Mouse (Mus musculus): ENCODE results near the gene Hace1.
"Not testable (repeated sequence)": the region's sequence is repeated elsewhere in the genome, so short reads cannot be mapped to it uniquely, and the experiment has no call there.

Hace1 gene

GRCm38 (mm10) chr10:45577731-45578297 lies at the start of gene Hace1:
Gene Hace1, plus strand, starts transcription at chr10:45577829.
- peak; percentile 89 to 92 for DNase-seq

GRCm38 (mm10) chr10:45537334-45537733 lies 40.3 kb upstream of the Hace1 start:
- not testable (repeated sequence) for DNase-seq

GRCm38 (mm10) chr10:45542726-45543125 lies 34.9 kb upstream of the Hace1 start:
- DNase-seq, result no peak

- peak; percentile 73 to 75 for DNase-seq
Measured at GRCm38 (mm10) chr10:45546799-45547198, 30.8 kb upstream of the Hace1 start.

- DNase-seq, result peak in 1 of 2 experiments; percentile 57
Measured at GRCm38 (mm10) chr10:45578298-45578821, 731 bp downstream of the Hace1 start.

- DNase-seq, result no peak
Measured at GRCm38 (mm10) chr10:45583310-45583709, 5.7 kb downstream of the Hace1 start.

GRCm38 (mm10) chr10:45583829-45584228 lies 6.2 kb downstream of the Hace1 start:
- DNase-seq, result no peak

- no peak for DNase-seq
Measured at GRCm38 (mm10) chr10:45584311-45585102, 6.9 kb downstream of the Hace1 start.

- DNase-seq, result no peak
Measured at GRCm38 (mm10) chr10:45605853-45606252, 28.2 kb downstream of the Hace1 start.

- DNase-seq, result no peak
Measured at GRCm38 (mm10) chr10:45610727-45611126, 33.1 kb downstream of the Hace1 start.

- DNase-seq, result no peak
Measured at GRCm38 (mm10) chr10:45616012-45616411, 38.4 kb downstream of the Hace1 start.

- no peak for DNase-seq
Measured at GRCm38 (mm10) chr10:45619039-45619438, 41.4 kb downstream of the Hace1 start.

- DNase-seq, result no peak
Measured at GRCm38 (mm10) chr10:45631995-45632394, 54.4 kb downstream of the Hace1 start.

- no peak for DNase-seq
Measured at GRCm38 (mm10) chr10:45632641-45633040, 55.0 kb downstream of the Hace1 start.

- DNase-seq, result no peak
Measured at GRCm38 (mm10) chr10:45635201-45635600, 57.6 kb downstream of the Hace1 start.

GRCm38 (mm10) chr10:45639762-45640161 lies 62.1 kb downstream of the Hace1 start:
- no peak for DNase-seq

GRCm38 (mm10) chr10:45654026-45654425 lies 76.4 kb downstream of the Hace1 start:
- DNase-seq, result no peak

- no peak for DNase-seq
Measured at GRCm38 (mm10) chr10:45662015-45662414, 84.4 kb downstream of the Hace1 start.

GRCm38 (mm10) chr10:45668266-45668665 lies 90.6 kb downstream of the Hace1 start:
- DNase-seq, result no peak

- DNase-seq, result no peak
Measured at GRCm38 (mm10) chr10:45676796-45677195, 99.2 kb downstream of the Hace1 start.

- no peak for DNase-seq
Measured at GRCm38 (mm10) chr10:45686191-45686590, 108.6 kb downstream of the Hace1 start.

GRCm38 (mm10) chr10:45694931-45695330 lies 117.3 kb downstream of the Hace1 start:
- DNase-seq, result no peak

GRCm38 (mm10) chr10:45695522-45695921 lies 117.9 kb downstream of the Hace1 start:
- DNase-seq, result no peak

- peak; percentile 4 to 5 for DNase-seq
Measured at GRCm38 (mm10) chr10:45698930-45699329, 121.3 kb downstream of the Hace1 start.

Measured in kidney, postnatal 4 days (tissue).